ENCODE assay signal across 22 mouse cellular contexts in the genomic region with DNA sequence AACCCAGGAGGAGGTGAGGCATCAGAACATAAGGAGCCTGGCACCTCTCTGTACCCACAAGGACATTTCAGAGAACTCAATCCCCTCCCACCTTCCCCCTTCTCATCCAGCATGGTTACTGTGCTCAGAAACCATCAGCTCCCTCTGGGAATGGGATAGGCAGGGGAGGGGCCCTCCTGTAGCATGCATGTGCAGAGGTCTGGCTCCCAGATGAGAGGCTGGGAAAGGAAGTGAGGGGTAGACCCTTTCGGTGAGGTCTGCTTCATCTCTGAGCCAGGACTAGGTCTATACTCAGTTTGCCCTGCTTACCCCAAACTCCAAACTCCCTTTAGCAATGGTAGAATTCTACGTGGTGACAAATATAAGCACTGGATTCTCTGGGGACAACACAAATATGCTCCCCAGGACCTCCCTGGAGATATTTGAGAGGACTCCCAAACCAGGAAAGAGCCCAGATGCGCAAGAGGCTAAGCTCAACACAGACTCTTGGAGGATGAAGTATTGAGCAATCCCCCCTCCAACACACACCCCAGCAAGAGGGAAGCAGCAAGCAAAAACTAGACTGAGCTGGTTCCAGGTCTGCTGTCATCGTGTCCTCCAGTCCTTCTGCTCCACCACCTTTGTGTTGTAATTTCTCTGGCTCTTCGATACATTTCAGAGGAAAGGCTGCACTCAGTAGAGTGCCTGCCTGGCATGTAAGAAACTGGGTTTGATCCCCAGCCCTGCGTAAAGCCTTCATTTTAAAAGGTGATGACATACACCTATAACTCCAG. TPM values are rescaled to one million over a fixed set of nuclear protein-coding genes. Genes with fewer than 3 reads are reported as not detected.
"Had no signal": no experiment of that assay in that cellular context is flagged by ENCODE, and none has a peak within 500 bp of the region (broad histone marks: within the 10 kb centered on the region; RNA-seq: fewer than 3 reads in every experiment).

No protein-coding gene starts in this region.

- H3K36me3 ChIP-seq: kidney, embryonic 15.5 days; limb, embryonic 12.5 days; liver, embryonic 13.5 days; lung, embryonic 15.5 days; midbrain, embryonic 13.5 days; neural tube, embryonic 12.5 days; stomach, embryonic 15.5 days had no signal

- DNase-seq: kidney, adult 2 months; kidney, postnatal 14 days; liver; liver, embryonic 13.5 days; liver, postnatal 0 days; lung, postnatal 14 days; retina, postnatal 1 day; thymus, postnatal 4 days had no signal

- ATAC-seq: liver, postnatal 0 days; midbrain, embryonic 13.5 days had no signal

- H3K27ac ChIP-seq: kidney, embryonic 15.5 days; left cerebral cortex, adult 2 months; limb, embryonic 12.5 days; liver, embryonic 13.5 days; lung, embryonic 15.5 days; macrophage; midbrain, embryonic 13.5 days; neural tube, embryonic 12.5 days; stomach, embryonic 15.5 days had no signal

- H3K4me2 ChIP-seq: kidney, embryonic 15.5 days; limb, embryonic 12.5 days; liver, embryonic 13.5 days; lung, embryonic 15.5 days; midbrain, embryonic 13.5 days; neural tube, embryonic 12.5 days; stomach, embryonic 15.5 days had no signal

- H3K9ac ChIP-seq: kidney, embryonic 15.5 days; limb, embryonic 12.5 days; liver, embryonic 13.5 days; liver, postnatal 0 days; lung, embryonic 15.5 days; midbrain, embryonic 13.5 days; neural tube, embryonic 12.5 days; stomach, embryonic 15.5 days had no signal

- H3K4me3 ChIP-seq: kidney, embryonic 15.5 days; left cerebral cortex, adult 2 months; limb, embryonic 12.5 days; liver, embryonic 13.5 days; lung, embryonic 15.5 days; midbrain, embryonic 13.5 days; myocyte; neural tube, embryonic 12.5 days; stomach, embryonic 15.5 days had no signal

- H3K9me3 ChIP-seq: kidney, embryonic 15.5 days; limb, embryonic 12.5 days; liver, embryonic 13.5 days; lung, embryonic 15.5 days; midbrain, embryonic 13.5 days; neural tube, embryonic 12.5 days; stomach, embryonic 15.5 days had no signal

RNA-seq across cellular contexts. Expression of gene Vax2, which starts 3.1 kb away (rescaled TPM):
- total RNA-seq: layer of hippocampus, postnatal 25 days; left cerebral cortex, adult 2 months; left cerebral cortex, postnatal 14 days; megakaryocyte-erythroid progenitor cell, adult 5-6 weeks had no signal
- polyA plus RNA-seq: kidney, adult 2 months; kidney, embryonic 15.5 days; large intestine, adult 2 months; liver, embryonic 13.5 days; liver, postnatal 0 days; lung, embryonic 15.5 days; macrophage; spleen, adult 2 months; stomach, embryonic 15.5 days had no signal

RNA-seq across cellular contexts. Expression of gene Cd207, which starts 30.3 kb away (rescaled TPM):
- total RNA-seq: layer of hippocampus, postnatal 25 days; left cerebral cortex, adult 2 months; left cerebral cortex, postnatal 14 days; megakaryocyte-erythroid progenitor cell, adult 5-6 weeks had no signal
- polyA plus RNA-seq: kidney, embryonic 15.5 days; large intestine, adult 2 months; limb, embryonic 12.5 days; lung, embryonic 15.5 days; macrophage; midbrain, embryonic 13.5 days; myocyte; neural tube, embryonic 12.5 days had no signal

RNA-seq across cellular contexts. Expression of gene Atp6v1b1, which starts 34.9 kb away (rescaled TPM):
- total RNA-seq: left cerebral cortex, postnatal 14 days; megakaryocyte-erythroid progenitor cell, adult 5-6 weeks had no signal
- polyA plus RNA-seq: large intestine, adult 2 months; limb, embryonic 12.5 days; liver, embryonic 13.5 days; liver, postnatal 0 days; macrophage; midbrain, embryonic 13.5 days; myocyte; neural tube, embryonic 12.5 days had no signal

RNA-seq across cellular contexts. Expression of gene Clec4f, which starts 51.9 kb away (rescaled TPM):
- total RNA-seq: layer of hippocampus, postnatal 25 days; left cerebral cortex, adult 2 months; left cerebral cortex, postnatal 14 days; megakaryocyte-erythroid progenitor cell, adult 5-6 weeks had no signal
- polyA plus RNA-seq: kidney, adult 2 months; large intestine, adult 2 months; limb, embryonic 12.5 days; lung, embryonic 15.5 days; macrophage; midbrain, embryonic 13.5 days; myocyte; neural tube, embryonic 12.5 days; spleen, adult 2 months had no signal

RNA-seq across cellular contexts. Expression of gene Ankrd53, which starts 54.5 kb away (rescaled TPM):
- total RNA-seq: layer of hippocampus, postnatal 25 days; left cerebral cortex, adult 2 months; left cerebral cortex, postnatal 14 days; megakaryocyte-erythroid progenitor cell, adult 5-6 weeks had no signal
- polyA plus RNA-seq: kidney, embryonic 15.5 days; large intestine, adult 2 months; liver, embryonic 13.5 days; liver, postnatal 0 days; lung, embryonic 15.5 days; macrophage; spleen, adult 2 months; stomach, embryonic 15.5 days had no signal
